Mouse (Mus musculus): ENCODE results near the gene Nr0b1.

Nr0b1 gene

GRCm38 (mm10) chrX:86191614-86192419 lies at the start of gene Nr0b1:
TSS of gene Nr0b1 (plus strand) at chrX:86191764.
- DNase-seq (ENCODE audit: low read depth) = no peak

GRCm38 (mm10) chrX:86187250-86187649 lies 4.3 kb upstream of the Nr0b1 start:
- no peak for DNase-seq (ENCODE audit: low read depth)

- DNase-seq (ENCODE audit: low read depth) = no peak
Measured at GRCm38 (mm10) chrX:86192420-86192994, 943 bp downstream of the Nr0b1 start.

GRCm38 (mm10) chrX:86193386-86193785 lies 1.8 kb downstream of the Nr0b1 start:
- DNase-seq (ENCODE audit: low read depth) = no peak

- no peak for DNase-seq (ENCODE audit: low read depth)
Measured at GRCm38 (mm10) chrX:86237246-86237645, 45.7 kb downstream of the Nr0b1 start.

Data from c-Kit-positive CD71-negative TER-119-negative erythroid progenitor cells, embryonic 14.5 days (primary cell).